Mouse (Mus musculus): Measurements from ENCODE around the gene Fdx1l. TPM values are rescaled to one million over a fixed set of nuclear protein-coding genes. Genes with fewer than 3 reads are reported as not detected.

The Fdx1l gene
- polyA plus RNA-seq, 1 experiment from 2014 or later = 77.7 TPM

DNA sequence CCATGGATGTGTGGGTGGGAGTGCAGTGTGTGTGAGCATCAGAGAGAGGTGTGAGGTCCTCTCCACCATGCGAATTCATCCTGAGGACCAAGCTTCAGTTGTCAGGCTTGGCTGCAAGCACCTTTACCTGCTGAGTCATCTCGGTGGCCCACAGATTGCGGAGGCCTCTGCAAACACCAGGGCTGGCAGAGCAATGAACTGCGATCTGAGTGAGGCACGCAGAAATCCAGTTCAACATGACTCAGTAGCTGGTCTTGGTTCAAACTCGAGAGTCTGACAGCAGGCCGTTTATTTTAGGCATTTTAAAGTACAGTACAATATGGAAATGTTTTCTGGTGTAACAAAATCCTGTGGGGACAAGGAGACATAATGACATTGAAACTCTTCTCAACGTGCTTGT is 24.4 kb upstream of the Fdx1l start:
- WGBS = 86% methylated on average over 8 of the region's 8 CpGs
- Histone ChIP-seq H3K9ac (replicated peaks) (no peak overlapping the region), H3K27ac (replicated peaks) (no peak overlapping the region), H3K27me3 (replicated peaks) (no peaks in the 10 kb centered on the region), H3K4me2 (no peak overlapping the region), H3K9me3 (replicated peaks) (no peaks in the 10 kb centered on the region), H3K4me3 (replicated peaks) (no peak overlapping the region), H3K4me1 (peaks cover 1% of the 10 kb centered on the region; the same call in 1 of the 2 replicates), H3K36me3 (no peaks in the 10 kb centered on the region)
- ATAC-seq (ENCODE audit: low FRiP score) = no peak

DNA sequence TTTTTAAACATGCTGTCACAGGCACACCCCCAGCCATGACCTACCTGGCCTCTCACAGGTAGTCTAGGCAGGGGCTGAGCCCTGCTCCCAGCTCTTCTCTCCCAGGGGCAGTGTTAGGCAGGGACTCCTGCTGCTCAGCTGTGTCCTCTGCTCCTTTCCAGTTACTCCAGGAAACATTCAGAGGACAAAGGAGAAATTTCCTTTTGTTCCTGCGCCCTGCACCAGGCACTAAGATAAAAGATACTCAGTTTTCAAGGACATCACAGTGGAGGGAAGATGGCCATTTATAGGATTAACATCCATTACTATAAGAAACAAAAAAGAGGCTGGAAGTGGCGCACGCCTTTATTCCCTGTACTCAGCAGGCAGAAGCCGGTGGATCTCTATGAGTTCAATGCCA is 22.5 kb upstream of the Fdx1l start:
- ATAC-seq (ENCODE audit: low FRiP score) = no peak
- WGBS = 85% methylated on average over 4 of the region's 4 CpGs
- no peaks in the 10 kb centered on the region for H3K27me3 ChIP-seq (replicated peaks)

DNA sequence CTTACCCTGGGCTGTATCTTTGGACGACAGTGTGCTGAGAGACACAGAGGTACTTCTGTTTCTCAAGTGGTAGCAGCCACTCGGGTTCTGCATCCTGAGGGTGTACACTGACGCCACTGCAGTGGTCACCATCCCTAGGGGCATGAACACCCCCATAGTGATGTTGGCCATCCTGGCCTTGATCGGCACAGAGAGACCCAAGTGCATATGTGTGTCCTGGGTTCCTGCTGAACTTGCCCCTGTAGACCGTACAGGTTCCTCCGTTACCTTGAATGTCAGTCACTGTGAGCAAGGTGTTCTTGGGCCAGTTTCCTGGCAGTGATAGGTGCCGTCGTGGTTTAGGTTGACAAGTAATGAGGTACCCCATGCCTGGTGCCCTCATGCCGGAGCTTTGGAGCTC is 20.0 kb upstream of the Fdx1l start:
- Histone ChIP-seq H3K36me3 (peaks cover 17% of the 10 kb centered on the region), H3K27me3 (replicated peaks) (no peaks in the 10 kb centered on the region), H3K4me3 (replicated peaks) (no peak overlapping the region), H3K27ac (replicated peaks) (no peak overlapping the region), H3K9me3 (replicated peaks) (no peaks in the 10 kb centered on the region), H3K4me2 (no peak overlapping the region), H3K4me1 (peaks cover 36% of the 10 kb centered on the region), H3K9ac (replicated peaks) (no peak overlapping the region)
- ATAC-seq (ENCODE audit: low FRiP score) = no peak
- WGBS = 96% methylated on average over 9 of the region's 9 CpGs

More for the DNA sequence above, 22.5 kb upstream of the Fdx1l start:
- no peak overlapping the region for H3K9ac ChIP-seq (replicated peaks)
- H3K4me3 ChIP-seq (replicated peaks) = no peak overlapping the region
- no peak overlapping the region for H3K4me2 ChIP-seq
- no peak overlapping the region for H3K27ac ChIP-seq (replicated peaks)
- no peaks in the 10 kb centered on the region for H3K36me3 ChIP-seq
- H3K4me1 ChIP-seq = peaks cover 10% of the 10 kb centered on the region
- H3K9me3 ChIP-seq (replicated peaks) = no peaks in the 10 kb centered on the region

DNA sequence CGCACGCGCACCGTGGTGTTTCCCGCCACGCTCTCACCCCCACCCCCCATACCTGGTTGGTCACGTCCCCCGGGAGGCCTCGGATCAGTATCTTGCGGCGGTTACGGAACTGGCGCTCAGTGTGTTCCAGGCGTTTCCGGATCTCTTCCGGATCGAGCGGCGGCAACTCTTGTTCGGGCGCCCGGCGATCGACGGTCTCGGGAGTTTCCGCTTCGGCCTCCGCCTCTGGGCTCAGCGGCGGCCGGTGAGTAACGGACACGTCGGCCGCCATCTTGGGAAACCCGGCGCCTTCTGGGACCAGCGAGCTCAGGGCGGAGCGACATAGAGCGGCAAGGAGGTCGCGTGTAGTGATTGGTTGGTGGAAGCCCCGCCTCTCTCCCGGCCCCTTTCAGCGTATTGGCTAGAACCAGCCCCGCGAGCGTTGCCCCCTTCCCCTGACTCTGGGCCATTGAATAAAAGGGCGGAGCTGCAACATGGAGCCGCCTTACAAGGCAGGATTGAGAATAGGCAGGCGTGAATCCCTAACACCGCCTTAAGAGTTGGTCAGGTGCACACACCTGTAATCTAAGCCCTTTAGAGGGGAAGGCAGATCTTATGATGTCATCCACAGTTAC is 18.4 kb upstream of the Fdx1l start, which contains the start of the genes Gm38431 and Raver1:
Gene Gm38431 (minus strand): TSS at position 291 of the 614 bp plus-strand sequence.
Gene Raver1 (minus strand): TSS at position 302 of the 614 bp plus-strand sequence.
- peak; percentile 100 for ATAC-seq (ENCODE audit: low FRiP score)
- peaks cover 42% of the 10 kb centered on the region for H3K4me1 ChIP-seq
- WGBS = under 1% methylated on average over 54 of the region's 54 CpGs
- no peaks in the 10 kb centered on the region for H3K27me3 ChIP-seq (replicated peaks)
- H3K27ac ChIP-seq (replicated peaks) = peak within 1 kb of the TSS; percentile 95
- peak within 1 kb of the TSS; percentile 84 for H3K4me2 ChIP-seq
- peak within 1 kb of the TSS; percentile 74 for H3K9ac ChIP-seq (replicated peaks)
- H3K4me3 ChIP-seq (replicated peaks) = peak within 1 kb of the TSS; percentile 68
- H3K9me3 ChIP-seq (replicated peaks) = no peaks in the 10 kb centered on the region
- peaks cover 33% of the 10 kb centered on the region for H3K36me3 ChIP-seq

DNA sequence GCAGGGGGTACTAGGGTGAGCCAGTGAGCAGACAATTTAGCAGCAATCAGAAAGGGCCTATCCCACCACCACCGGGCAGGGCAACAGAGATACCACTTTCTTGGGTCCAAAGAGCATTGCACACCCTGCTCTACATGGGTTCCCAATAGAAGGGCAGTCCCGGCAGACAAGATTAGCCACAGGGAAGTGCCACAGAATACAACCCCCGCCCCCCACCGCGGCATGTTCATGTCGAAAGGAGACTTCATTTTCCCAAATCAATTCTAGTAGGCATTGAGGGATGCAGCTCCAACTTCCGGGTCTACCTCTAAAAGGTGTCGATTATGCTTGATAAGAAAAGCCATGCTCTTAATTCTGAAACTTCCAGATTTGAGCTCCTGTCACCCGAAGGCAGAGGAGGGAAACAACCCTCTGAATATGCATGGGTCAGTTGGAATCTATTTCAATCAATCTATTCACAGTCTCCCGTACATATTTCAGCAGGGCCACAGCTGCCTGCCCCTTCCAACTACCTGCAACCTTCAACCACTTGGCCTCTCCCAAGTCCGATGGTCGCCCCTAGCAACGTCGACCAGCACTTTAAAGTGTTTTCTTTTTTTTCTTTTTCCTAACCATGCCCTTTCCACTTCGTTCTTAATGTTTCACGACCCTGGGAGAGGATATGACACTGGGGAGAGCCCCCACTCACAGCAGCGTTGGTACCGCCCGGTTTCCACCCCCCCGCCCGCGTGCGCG is 17.7 kb upstream of the Fdx1l start:
- Histone ChIP-seq H3K9ac (replicated peaks) (peak overlapping the region; percentile 74), H3K4me2 (peak overlapping the region; percentile 84), H3K9me3 (replicated peaks) (no peaks in the 10 kb centered on the region), H3K4me1 (peaks cover 42% of the 10 kb centered on the region), H3K27me3 (replicated peaks) (no peaks in the 10 kb centered on the region), H3K4me3 (replicated peaks) (peak overlapping the region; percentile 68), H3K27ac (replicated peaks) (peak overlapping the region; percentile 95), H3K36me3 (peaks cover 40% of the 10 kb centered on the region)
- 3% methylated on average over 24 of the region's 24 CpGs for WGBS
- ATAC-seq (ENCODE audit: low FRiP score) = peak; percentile 32; the same call in 1 of the 2 replicates

DNA sequence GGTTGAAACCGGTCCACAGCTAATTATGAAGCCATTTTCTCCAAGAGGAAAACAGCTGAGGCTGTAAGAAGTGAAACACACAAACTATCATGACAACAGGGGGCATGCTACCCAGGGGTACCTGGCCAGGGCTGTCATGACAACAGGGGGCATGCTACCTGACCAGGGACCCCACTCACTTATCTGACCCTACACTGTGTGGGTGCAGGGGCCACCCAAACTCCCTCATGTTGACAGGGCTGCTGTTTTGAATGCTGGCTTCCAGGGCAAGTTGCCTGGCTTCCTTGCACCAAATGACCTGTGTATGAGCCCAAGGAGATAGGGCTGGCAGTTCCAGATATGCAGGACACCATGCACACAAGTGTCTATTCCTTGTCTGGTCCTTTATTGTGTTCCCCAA is 17.1 kb upstream of the Fdx1l start:
- H3K9ac ChIP-seq (replicated peaks) = peak overlapping the region; percentile 74
- no peaks in the 10 kb centered on the region for H3K9me3 ChIP-seq (replicated peaks)
- peak overlapping the region; percentile 95; the same call in 1 of the 2 replicates for H3K27ac ChIP-seq (replicated peaks)
- ATAC-seq (ENCODE audit: low FRiP score) = no peak
- 86% methylated on average over 1 of the region's 1 CpGs for WGBS
- H3K27me3 ChIP-seq (replicated peaks) = no peaks in the 10 kb centered on the region
- H3K4me1 ChIP-seq = peaks cover 42% of the 10 kb centered on the region
- H3K4me3 ChIP-seq (replicated peaks) = peak overlapping the region; percentile 68
- peak overlapping the region; percentile 84 for H3K4me2 ChIP-seq
- peaks cover 46% of the 10 kb centered on the region for H3K36me3 ChIP-seq

DNA sequence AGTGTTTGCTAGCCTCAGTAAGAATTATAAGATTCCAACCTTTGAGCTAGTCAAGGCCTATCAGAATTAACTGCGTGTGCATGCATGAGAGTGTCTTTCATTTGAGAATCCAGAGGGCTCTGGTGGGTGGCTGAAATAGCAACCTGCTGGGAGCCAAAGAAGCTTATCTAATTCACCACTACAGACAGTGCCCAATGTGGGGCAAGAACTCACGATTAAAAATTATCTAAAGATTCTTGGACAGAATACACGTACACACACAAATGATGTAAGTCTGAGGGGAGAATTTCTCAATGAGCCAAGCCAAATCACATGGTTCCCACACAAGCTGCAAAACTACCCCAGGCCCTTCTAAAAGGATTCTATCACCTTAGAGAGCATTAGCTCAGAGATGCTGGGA is 9.9 kb upstream of the Fdx1l start:
- no peak overlapping the region for H3K4me3 ChIP-seq (replicated peaks)
- H3K9ac ChIP-seq (replicated peaks) = no peak overlapping the region
- no peak overlapping the region for H3K27ac ChIP-seq (replicated peaks)
- H3K27me3 ChIP-seq (replicated peaks) = no peaks in the 10 kb centered on the region
- 91% methylated on average over 3 of the region's 3 CpGs for WGBS
- no peak for ATAC-seq (ENCODE audit: low FRiP score)
- H3K4me1 ChIP-seq = peaks cover 5% of the 10 kb centered on the region; the same call in 1 of the 2 replicates
- H3K36me3 ChIP-seq = peaks cover 95% of the 10 kb centered on the region
- no peaks in the 10 kb centered on the region for H3K9me3 ChIP-seq (replicated peaks)
- no peak overlapping the region for H3K4me2 ChIP-seq

DNA sequence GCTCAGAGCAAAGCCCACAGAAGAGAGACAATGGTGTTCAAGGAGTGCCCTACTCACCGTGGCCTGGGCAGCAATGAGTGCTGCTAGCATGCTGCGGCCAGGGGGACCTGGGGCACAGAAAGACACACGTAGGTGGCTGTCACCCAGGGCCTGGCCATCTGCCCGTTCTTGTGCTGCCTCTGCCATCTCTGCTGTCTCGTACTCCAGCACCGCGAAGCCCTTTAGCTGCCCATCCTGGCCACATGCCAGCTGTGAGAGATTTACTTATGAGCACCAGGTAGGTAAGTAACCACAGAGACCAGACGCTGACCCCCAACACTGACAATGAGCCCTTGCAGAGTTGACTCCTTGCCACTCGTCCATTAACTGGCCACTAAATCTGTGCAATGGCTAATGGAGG is 7.7 kb upstream of the Fdx1l start:
- WGBS = 87% methylated on average over 9 of the region's 9 CpGs
- H3K4me1 ChIP-seq = no peaks in the 10 kb centered on the region

DNA sequence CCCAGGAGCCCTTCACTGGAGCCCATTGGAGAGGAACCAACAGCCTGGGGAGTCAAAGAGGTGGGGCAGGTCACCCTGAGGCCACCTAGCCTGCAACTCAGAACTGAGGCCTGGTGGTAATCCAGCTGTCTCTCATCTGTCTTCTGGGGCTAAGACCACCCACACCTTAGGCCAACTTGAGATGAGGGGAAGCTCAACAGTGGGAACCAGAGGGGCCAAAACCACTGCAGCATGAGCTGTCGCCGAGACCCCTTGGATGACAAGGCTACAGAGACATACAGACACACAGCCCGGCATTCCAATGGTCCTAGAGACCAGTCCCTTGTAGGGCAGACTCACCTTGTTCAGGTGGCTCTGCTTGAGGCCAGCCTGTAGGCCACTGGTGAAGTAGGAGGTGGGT is 2.2 kb upstream of the Fdx1l start:
- Histone ChIP-seq H3K4me2 (no peak overlapping the region), H3K36me3 (peaks cover 57% of the 10 kb centered on the region), H3K4me1 (peaks cover 24% of the 10 kb centered on the region), H3K27ac (replicated peaks) (no peak overlapping the region), H3K9ac (replicated peaks) (no peak overlapping the region), H3K4me3 (replicated peaks) (no peak overlapping the region), H3K27me3 (replicated peaks) (no peaks in the 10 kb centered on the region), H3K9me3 (replicated peaks) (no peaks in the 10 kb centered on the region)
- no peak for ATAC-seq (ENCODE audit: low FRiP score)
- 95% methylated on average over 3 of the region's 3 CpGs for WGBS

More for the DNA sequence above, 7.7 kb upstream of the Fdx1l start:
- Histone ChIP-seq H3K4me3 (replicated peaks) (no peak overlapping the region), H3K36me3 (peaks cover 94% of the 10 kb centered on the region), H3K27me3 (replicated peaks) (no peaks in the 10 kb centered on the region), H3K4me2 (no peak overlapping the region), H3K9ac (replicated peaks) (no peak overlapping the region), H3K9me3 (replicated peaks) (no peaks in the 10 kb centered on the region), H3K27ac (replicated peaks) (no peak overlapping the region)
- no peak for ATAC-seq (ENCODE audit: low FRiP score)

DNA sequence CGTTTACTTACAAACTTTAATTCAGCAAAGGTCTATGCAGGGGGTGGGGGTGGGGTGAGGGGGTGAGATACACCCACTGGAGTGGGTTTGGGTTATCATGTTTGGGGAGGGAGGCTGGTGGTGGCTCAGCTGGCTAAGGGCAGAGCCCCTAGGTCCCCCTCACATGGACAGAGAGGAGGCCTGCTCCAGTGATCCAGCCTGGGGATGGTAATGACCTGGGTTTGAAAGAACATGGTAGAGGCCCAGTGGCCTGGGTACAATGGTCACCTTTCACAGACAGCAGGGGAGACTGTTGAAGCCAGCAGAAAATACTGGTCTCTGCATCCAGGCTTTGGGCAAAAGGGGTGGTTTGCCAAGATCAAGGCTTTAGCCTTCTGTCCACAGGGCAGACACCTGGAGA is 759 bp upstream of the Fdx1l start:
- Histone ChIP-seq H3K9me3 (replicated peaks) (no peaks in the 10 kb centered on the region), H3K36me3 (peaks cover 49% of the 10 kb centered on the region), H3K9ac (replicated peaks) (no peak overlapping the region), H3K27me3 (replicated peaks) (no peaks in the 10 kb centered on the region), H3K4me1 (peaks cover 24% of the 10 kb centered on the region), H3K4me2 (peak overlapping the region; percentile 93), H3K27ac (replicated peaks) (no peak overlapping the region), H3K4me3 (replicated peaks) (no peak overlapping the region)
- ATAC-seq (ENCODE audit: low FRiP score) = no peak
- 87% methylated on average over 1 of the region's 1 CpGs for WGBS

DNA sequence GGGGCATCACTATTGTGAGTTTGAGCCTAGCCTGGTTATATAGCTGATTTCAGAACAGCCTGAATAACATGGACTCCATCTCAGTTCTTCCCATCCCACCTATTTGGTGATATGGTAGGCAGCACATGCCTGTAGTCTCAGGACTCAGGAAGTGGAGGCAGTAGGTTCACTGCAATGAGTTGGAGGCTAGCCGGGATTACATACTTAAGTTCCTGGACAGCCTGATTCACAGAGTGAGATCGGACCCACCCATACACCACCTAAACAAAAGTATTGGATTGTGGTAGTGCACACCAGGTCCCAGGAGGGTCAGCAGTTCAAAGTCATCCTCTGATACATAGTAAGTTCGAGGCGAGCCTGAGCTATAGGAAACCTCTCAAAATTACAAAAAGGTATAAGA is 773 bp downstream of the Fdx1l start:
- Histone ChIP-seq H3K4me2 (peak overlapping the region; percentile 93), H3K36me3 (peaks cover 38% of the 10 kb centered on the region), H3K9ac (replicated peaks) (peak overlapping the region; percentile 88), H3K27ac (replicated peaks) (peak overlapping the region; percentile 75; the same call in 1 of the 2 replicates), H3K4me1 (peaks cover 24% of the 10 kb centered on the region), H3K9me3 (replicated peaks) (no peaks in the 10 kb centered on the region), H3K27me3 (replicated peaks) (no peaks in the 10 kb centered on the region), H3K4me3 (replicated peaks) (peak overlapping the region; percentile 84)
- WGBS = 15% methylated on average over 4 of the region's 4 CpGs
- ATAC-seq (ENCODE audit: low FRiP score) = peak; percentile 3; the same call in 1 of the 2 replicates

All from neural tube, embryonic 15.5 days (tissue).